Mouse (Mus musculus): ENCODE measurements around the gene Fzd4.

The Fzd4 gene

GRCm38 (mm10) chr7:89396386-89396785 is 7.8 kb upstream of the Fzd4 start:
- in situ Hi-C loops (cut with MboI; ENCODE audit: low pct_unique_long_range_greater_than_20kb in 1 of 2, low sequenced_read_pairs in 2 of 2, unreplicated experiment in 1 of 2) = no loop called here

GRCm38 (mm10) chr7:89397837-89398534 is 6.2 kb upstream of the Fzd4 start:
- in situ Hi-C loops (cut with MboI; ENCODE audit: low pct_unique_long_range_greater_than_20kb in 1 of 2, low sequenced_read_pairs in 2 of 2, unreplicated experiment in 1 of 2) = no loop called here

- in situ Hi-C loops (cut with MboI; ENCODE audit: low pct_unique_long_range_greater_than_20kb in 1 of 2, low sequenced_read_pairs in 2 of 2, unreplicated experiment in 1 of 2) = loop anchor here in 1 of 2 experiments (25.0 kb wide), 1 partner anchor 238 kb away; no protein-coding TSS in a partner anchor
Measured at GRCm38 (mm10) chr7:89400721-89401120, 3.4 kb upstream of the Fzd4 start.

GRCm38 (mm10) chr7:89401136-89401858 is 2.9 kb upstream of the Fzd4 start:
- in situ Hi-C loops (cut with MboI; ENCODE audit: low pct_unique_long_range_greater_than_20kb in 1 of 2, low sequenced_read_pairs in 2 of 2, unreplicated experiment in 1 of 2) = loop anchor here in 1 of 2 experiments (25.0 kb wide), 1 partner anchor 239 kb away; no protein-coding TSS in a partner anchor

- in situ Hi-C loops (cut with MboI; ENCODE audit: low pct_unique_long_range_greater_than_20kb in 1 of 2, low sequenced_read_pairs in 2 of 2, unreplicated experiment in 1 of 2) = loop anchor here in 1 of 2 experiments (25.0 kb wide), 1 partner anchor 240 kb away; no protein-coding TSS in a partner anchor
Measured at GRCm38 (mm10) chr7:89401936-89402335, 2.2 kb upstream of the Fzd4 start.

GRCm38 (mm10) chr7:89403053-89403972 is 842 bp upstream of the Fzd4 start:
- in situ Hi-C loops (cut with MboI; ENCODE audit: low pct_unique_long_range_greater_than_20kb in 1 of 2, low sequenced_read_pairs in 2 of 2, unreplicated experiment in 1 of 2) = loop anchor here in 1 of 2 experiments (25.0 kb wide), 1 partner anchor 241 kb away; no protein-coding TSS in a partner anchor

- in situ Hi-C loops (cut with MboI; ENCODE audit: low pct_unique_long_range_greater_than_20kb in 1 of 2, low sequenced_read_pairs in 2 of 2, unreplicated experiment in 1 of 2) = loop anchor here in 1 of 2 experiments (25.0 kb wide), 1 partner anchor 243 kb away; no protein-coding TSS in a partner anchor
Measured at GRCm38 (mm10) chr7:89404734-89405440, 732 bp downstream of the Fzd4 start.

- in situ Hi-C loops (cut with MboI; ENCODE audit: low pct_unique_long_range_greater_than_20kb in 1 of 2, low sequenced_read_pairs in 2 of 2, unreplicated experiment in 1 of 2) = loop anchor here in 1 of 2 experiments (25.0 kb wide), 1 partner anchor 244 kb away; no protein-coding TSS in a partner anchor
Measured at GRCm38 (mm10) chr7:89406011-89406410, 1.9 kb downstream of the Fzd4 start.

- in situ Hi-C loops (cut with MboI; ENCODE audit: low pct_unique_long_range_greater_than_20kb in 1 of 2, low sequenced_read_pairs in 2 of 2, unreplicated experiment in 1 of 2) = loop anchor here in 1 of 2 experiments (25.0 kb wide), 1 partner anchor 245 kb away; no protein-coding TSS in a partner anchor
Measured at GRCm38 (mm10) chr7:89407006-89407940, 3.1 kb downstream of the Fzd4 start.

- in situ Hi-C loops (cut with MboI; ENCODE audit: low pct_unique_long_range_greater_than_20kb in 1 of 2, low sequenced_read_pairs in 2 of 2, unreplicated experiment in 1 of 2) = loop anchor here (5.0 to 25.0 kb wide), 3 partner anchors 98 to 248 kb away; no protein-coding TSS in a partner anchor
Measured at GRCm38 (mm10) chr7:89410294-89410693, 6.1 kb downstream of the Fzd4 start.

- in situ Hi-C loops (cut with MboI; ENCODE audit: low pct_unique_long_range_greater_than_20kb in 1 of 2, low sequenced_read_pairs in 2 of 2, unreplicated experiment in 1 of 2) = loop anchor here (5.0 to 25.0 kb wide), 3 partner anchors 99 to 249 kb away; no protein-coding TSS in a partner anchor
Measured at GRCm38 (mm10) chr7:89411346-89411745, 7.2 kb downstream of the Fzd4 start.

GRCm38 (mm10) chr7:89412094-89412493 is 7.9 kb downstream of the Fzd4 start:
- in situ Hi-C loops (cut with MboI; ENCODE audit: low pct_unique_long_range_greater_than_20kb in 1 of 2, low sequenced_read_pairs in 2 of 2, unreplicated experiment in 1 of 2) = loop anchor here (5.0 to 25.0 kb wide), 3 partner anchors 100 to 250 kb away; no protein-coding TSS in a partner anchor

GRCm38 (mm10) chr7:89416027-89416426 is 11.9 kb downstream of the Fzd4 start:
- in situ Hi-C loops (cut with MboI; ENCODE audit: low pct_unique_long_range_greater_than_20kb in 1 of 2, low sequenced_read_pairs in 2 of 2, unreplicated experiment in 1 of 2) = loop anchor here (10.0 to 25.0 kb wide), 2 partner anchors 251 to 254 kb away; no protein-coding TSS in a partner anchor

- in situ Hi-C loops (cut with MboI; ENCODE audit: low pct_unique_long_range_greater_than_20kb in 1 of 2, low sequenced_read_pairs in 2 of 2, unreplicated experiment in 1 of 2) = loop anchor here (10.0 to 25.0 kb wide), 2 partner anchors 253 to 255 kb away; no protein-coding TSS in a partner anchor
Measured at GRCm38 (mm10) chr7:89417707-89418106, 13.6 kb downstream of the Fzd4 start.

GRCm38 (mm10) chr7:89418127-89418653 is 14.0 kb downstream of the Fzd4 start:
- in situ Hi-C loops (cut with MboI; ENCODE audit: low pct_unique_long_range_greater_than_20kb in 1 of 2, low sequenced_read_pairs in 2 of 2, unreplicated experiment in 1 of 2) = loop anchor here (10.0 to 25.0 kb wide), 2 partner anchors 253 to 256 kb away; no protein-coding TSS in a partner anchor
